Mouse (Mus musculus) forebrain, postnatal 0 days (tissue): ENCODE data around the gene Aar2. TPM values are rescaled to one million over a fixed set of nuclear protein-coding genes. Genes with fewer than 3 reads are reported as not detected.

Source experiments
- ATAC-seq: fragments of 200-750 bp; cut with Nextera tagmentation; 2 replicates; pipeline ENCODE4 v1.8.0; 2017; ENCODE audit warnings: mild to moderate bottlenecking, moderate library complexity
- DNase-seq: peaks from one replicate; pipeline ENCODE4 v3.0.0-alpha.2; 2015
- H3K27ac ChIP-seq: fragments of 300-500 bp; sonication (generic); 2 replicates; pipeline ENCODE4 v1.5.1; 2014; ENCODE audit warnings: low read depth, mild to moderate bottlenecking, antibody characterized with exemption, low read length, moderate library complexity, mixed read lengths
- H3K27me3 ChIP-seq: fragments of 300-500 bp; sonication (generic); 2 replicates; pipeline ENCODE4 v1.6.1; 2014; ENCODE audit warnings: mild to moderate bottlenecking, low read length, mixed read lengths; ENCODE audit not compliant: insufficient read depth
- H3K36me3 ChIP-seq: fragments of 300-500 bp; sonication (generic); 2 replicates; pipeline ENCODE4 v1.6.1; 2014; ENCODE audit warnings: mild to moderate bottlenecking, moderate library complexity; ENCODE audit not compliant: insufficient read depth
- H3K4me1 ChIP-seq: fragments of 300-500 bp; sonication (generic); 2 replicates; pipeline ENCODE4 v1.6.1; 2014; ENCODE audit warnings: antibody characterized with exemption; ENCODE audit not compliant: insufficient read depth
- H3K4me2 ChIP-seq: fragments of 300-500 bp; sonication (generic); 2 replicates; pipeline ENCODE4 v1.6.1; 2014; ENCODE audit warnings: low read depth, mild to moderate bottlenecking, moderate library complexity
- H3K4me3 ChIP-seq: fragments of 300-500 bp; sonication (generic); 2 replicates; pipeline ENCODE4 v1.5.1; 2014; ENCODE audit warnings: low read depth, low read length, mixed read lengths
- H3K9ac ChIP-seq: fragments of 300-500 bp; sonication (generic); 2 replicates; pipeline ENCODE4 v1.6.1; 2014; ENCODE audit warnings: mild to moderate bottlenecking
- H3K9me3 ChIP-seq: fragments of 300-500 bp; sonication (generic); 2 replicates; pipeline ENCODE4 v1.6.1; 2016; ENCODE audit warnings: low read length
- CTCF ChIP-seq: sonication (generic); IDR thresholded peaks from 2 replicates; pipeline ENCODE4 v1.5.1; 2016; ENCODE audit warnings: antibody characterized with exemption, control low read depth, low read depth
- WGBS: fragments of 180-500 bp; shearing (Covaris S2); extraction: QIAGEN DNeasy Blood & Tissue Kit; methylation state at CpG from one replicate; pipeline ENCODE4 v1.1.7; 2014; 5-methylcytosine and 5-hydroxymethylcytosine counted together
- polyA plus RNA-seq: library from polyadenylated mRNA; unstranded; fragments of >200 nt; fragmentation: Nextera tagmentation; extraction: Ambion mirVana; gene quantifications from 2 replicates; pipeline ENCODE4 v1.2.1, GENCODE M21; 2015
- total RNA-seq: library from RNA; depleted of rRNA; stranded (reverse); fragments of >200 nt; gene quantifications from 2 replicates; pipeline ENCODE4 v1.2.3, GENCODE M21; 2014

The Aar2 gene
- total and polyA plus RNA-seq, 2 experiments from 2014 or later: 43.7 to 50.1 TPM

GRCm38 (mm10) chr2:156563557-156563956 is 16.2 kb downstream of the Aar2 start:
- Histone ChIP-seq H3K4me2 (no peak overlapping the region), H3K9ac (no peak overlapping the region), H3K4me1 (no peaks in the 10 kb centered on the region), H3K4me3 (no peak overlapping the region), H3K27ac (no peak overlapping the region), H3K27me3 (no peaks in the 10 kb centered on the region), H3K36me3 (peaks cover 33% of the 10 kb centered on the region), H3K9me3 (no peaks in the 10 kb centered on the region)
- 57% methylated on average over 5 of the region's 5 CpGs for WGBS
- peak; percentile 33 for DNase-seq
- TF ChIP-seq CTCF: no peak
- ATAC-seq: peak; percentile 56

DNA sequence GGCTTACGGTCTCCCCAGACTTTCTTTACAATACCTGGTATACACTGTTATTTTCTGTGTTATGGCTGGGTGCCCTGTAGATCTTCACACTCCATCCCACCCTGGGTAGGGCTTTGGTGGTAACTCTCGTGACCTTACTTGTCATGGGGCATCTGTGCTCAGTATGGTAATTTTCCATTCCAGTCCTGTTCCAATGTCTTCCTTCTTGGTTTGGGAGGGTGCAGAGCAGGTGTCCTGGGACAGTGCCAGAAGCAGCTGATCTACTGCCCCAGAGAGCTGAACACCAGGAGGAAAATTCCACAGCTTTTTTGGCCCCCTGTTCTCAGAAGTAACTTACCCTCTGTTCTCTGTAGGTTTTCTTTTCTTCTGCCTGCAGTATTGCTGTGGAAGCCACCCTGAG is 19.1 kb downstream of the Aar2 start:
- no peak for TF ChIP-seq CTCF
- Histone ChIP-seq H3K9me3 (no peaks in the 10 kb centered on the region), H3K4me1 (no peaks in the 10 kb centered on the region), H3K27ac (no peak overlapping the region), H3K4me3 (no peak overlapping the region), H3K27me3 (no peaks in the 10 kb centered on the region), H3K4me2 (no peak overlapping the region), H3K36me3 (peaks cover 29% of the 10 kb centered on the region), H3K9ac (no peak overlapping the region)
- WGBS: 53% methylated on average over 2 of the region's 2 CpGs
- DNase-seq (no peak), ATAC-seq (no peak)

- H3K9me3 ChIP-seq: no peaks in the 10 kb centered on the region
- H3K27ac ChIP-seq: no peak overlapping the region
- ATAC-seq: no peak
- 93% methylated on average over 7 of the region's 7 CpGs for WGBS
- H3K4me1 ChIP-seq: no peaks in the 10 kb centered on the region
- H3K4me3 ChIP-seq: no peak overlapping the region
- no peaks in the 10 kb centered on the region for H3K27me3 ChIP-seq
- H3K4me2 ChIP-seq: no peak overlapping the region
- TF ChIP-seq CTCF: no peak
- peaks cover 29% of the 10 kb centered on the region for H3K36me3 ChIP-seq
- no peak for DNase-seq
- H3K9ac ChIP-seq: no peak overlapping the region
Observed at GRCm38 (mm10) chr2:156568647-156569046, 21.3 kb downstream of the Aar2 start.

DNA sequence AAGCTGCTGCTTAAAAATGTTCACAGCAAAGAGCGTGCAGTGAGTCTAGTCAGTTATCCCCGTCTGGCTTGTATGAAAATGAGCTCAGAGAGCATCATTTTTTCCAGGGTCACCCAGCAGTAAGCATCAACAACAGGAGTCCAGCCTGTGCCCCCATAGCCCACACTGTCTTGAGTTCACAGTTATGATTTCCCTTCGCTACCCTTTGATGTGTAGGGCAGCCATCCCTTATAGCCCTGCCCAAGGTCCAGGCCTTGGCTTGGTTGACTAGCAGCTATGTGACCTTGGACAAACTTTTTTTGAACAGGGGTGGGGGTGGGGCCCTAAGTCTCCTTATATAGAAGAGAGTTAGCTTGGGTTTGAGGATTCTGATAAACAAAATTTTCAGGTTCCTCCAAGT is 21.9 kb downstream of the Aar2 start:
- no peak for TF ChIP-seq CTCF
- no peaks in the 10 kb centered on the region for H3K9me3 ChIP-seq
- H3K36me3 ChIP-seq: peaks cover 29% of the 10 kb centered on the region
- H3K27ac ChIP-seq: no peak overlapping the region
- H3K27me3 ChIP-seq: no peaks in the 10 kb centered on the region
- no peak overlapping the region for H3K4me3 ChIP-seq
- 90% methylated on average over 3 of the region's 3 CpGs for whole genome bisulfite sequencing
- DNase-seq (no peak), ATAC-seq (no peak)
- no peak overlapping the region for H3K4me2 ChIP-seq
- no peak overlapping the region for H3K9ac ChIP-seq
- H3K4me1 ChIP-seq: no peaks in the 10 kb centered on the region

DNA sequence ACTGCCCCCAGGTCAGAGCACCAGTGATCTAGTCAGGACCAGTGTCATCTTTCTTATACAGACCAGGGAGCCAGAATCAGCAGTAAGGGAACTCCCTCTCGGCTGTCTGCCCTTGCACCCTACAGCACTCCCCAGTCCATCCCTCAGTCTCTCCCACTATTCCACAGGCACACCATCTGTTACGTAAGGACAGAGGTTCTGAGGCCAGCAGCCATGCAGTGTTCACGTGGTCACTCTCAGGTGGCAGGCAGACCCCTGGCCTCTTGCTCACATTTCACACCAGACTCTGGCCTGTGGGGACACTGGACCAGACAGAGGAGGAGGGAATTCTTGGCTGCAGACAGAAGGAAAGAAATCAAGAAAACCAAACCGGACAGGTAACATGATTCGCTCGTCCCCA is 24.1 kb downstream of the Aar2 start:
- no peaks in the 10 kb centered on the region for H3K27me3 ChIP-seq
- no peaks in the 10 kb centered on the region for H3K9me3 ChIP-seq
- peaks cover 25% of the 10 kb centered on the region for H3K36me3 ChIP-seq
- H3K4me1 ChIP-seq: no peaks in the 10 kb centered on the region
- H3K4me3 ChIP-seq: no peak overlapping the region
- H3K9ac ChIP-seq: no peak overlapping the region
- 85% methylated on average over 6 of the region's 6 CpGs for whole genome bisulfite sequencing
- DNase-seq (no peak), ATAC-seq (no peak)
- no peak for TF ChIP-seq CTCF
- no peak overlapping the region for H3K4me2 ChIP-seq
- no peak overlapping the region for H3K27ac ChIP-seq

DNA sequence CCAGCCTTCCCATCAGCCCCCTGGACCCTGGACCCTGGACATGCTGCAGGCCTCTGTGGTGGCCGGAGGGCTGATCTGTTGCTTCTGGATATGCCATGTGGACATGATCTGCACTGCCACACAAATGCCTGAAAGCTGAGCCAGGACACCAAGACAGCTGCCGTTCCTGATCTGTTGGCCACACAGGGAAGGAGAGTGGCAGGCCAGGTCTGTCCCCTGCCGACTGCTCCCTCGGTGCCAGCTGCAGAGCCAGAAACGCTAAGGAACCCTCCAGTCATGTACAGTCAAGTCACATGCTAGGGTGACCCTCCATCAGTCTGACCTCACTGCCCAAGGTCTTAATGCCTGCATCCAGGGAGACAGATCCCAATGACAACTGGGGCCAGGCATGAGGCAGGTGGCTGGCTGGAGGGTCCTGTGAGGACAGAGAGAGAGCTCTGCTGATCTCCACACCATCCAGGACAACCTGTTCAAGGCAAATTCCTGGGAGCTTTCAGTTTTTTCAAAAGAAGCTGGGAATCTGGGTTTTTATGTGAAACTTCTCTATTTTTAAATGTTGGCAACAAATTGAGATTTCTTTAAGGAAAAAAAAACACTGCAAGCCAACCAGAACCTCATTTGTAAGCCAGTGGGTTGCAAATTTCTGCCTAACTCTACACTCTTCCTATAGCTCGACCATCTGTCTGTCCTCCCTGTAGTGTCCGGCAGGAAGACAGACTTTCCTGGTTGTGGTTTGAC is 29.6 kb downstream of the Aar2 start:
- 71% methylated on average over 7 of the region's 7 CpGs for WGBS
- Histone ChIP-seq H3K27ac (no peak overlapping the region), H3K9ac (no peak overlapping the region), H3K9me3 (no peaks in the 10 kb centered on the region), H3K4me2 (no peak overlapping the region), H3K27me3 (no peaks in the 10 kb centered on the region), H3K36me3 (no peaks in the 10 kb centered on the region), H3K4me1 (no peaks in the 10 kb centered on the region), H3K4me3 (no peak overlapping the region)
- DNase-seq (no peak), ATAC-seq (no peak)
- TF ChIP-seq CTCF: no peak

DNA sequence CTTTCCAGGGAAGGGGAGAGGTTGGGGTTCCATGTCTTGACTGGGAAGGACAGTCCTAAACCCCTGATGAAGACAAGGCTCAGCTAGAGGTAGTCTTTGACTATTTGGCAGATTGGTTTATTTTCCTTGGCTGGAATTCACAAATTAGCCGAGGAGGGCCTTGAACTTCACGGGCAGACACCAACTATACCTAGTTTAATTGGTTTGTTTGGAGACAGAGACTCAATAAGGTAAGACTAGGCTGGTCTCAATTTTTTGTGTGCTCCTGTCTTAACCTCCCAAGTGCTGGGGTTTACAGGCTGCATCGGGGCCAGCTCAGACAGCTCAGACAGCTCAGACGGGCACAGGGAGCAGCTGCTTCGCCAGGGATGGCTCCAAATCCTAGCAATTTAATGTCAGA is 33.1 kb downstream of the Aar2 start:
- no peaks in the 10 kb centered on the region for H3K9me3 ChIP-seq
- H3K27me3 ChIP-seq: no peaks in the 10 kb centered on the region
- ATAC-seq (no peak), DNase-seq (no peak)
- WGBS: 71% methylated on average over 5 of the region's 5 CpGs
- no peak overlapping the region for H3K4me2 ChIP-seq
- H3K4me3 ChIP-seq: no peak overlapping the region
- H3K4me1 ChIP-seq: peaks cover 14% of the 10 kb centered on the region
- no peak overlapping the region for H3K9ac ChIP-seq
- no peak for TF ChIP-seq CTCF
- no peaks in the 10 kb centered on the region for H3K36me3 ChIP-seq
- no peak overlapping the region for H3K27ac ChIP-seq
